Mouse (Mus musculus): ENCODE data around the gene Ip6k2. TPM values are rescaled to one million over a fixed set of nuclear protein-coding genes. Genes with fewer than 3 reads are reported as not detected.

Gene Ip6k2
- polyA plus RNA-seq, 1 experiment from 2014 or later, result 170 TPM

DNA sequence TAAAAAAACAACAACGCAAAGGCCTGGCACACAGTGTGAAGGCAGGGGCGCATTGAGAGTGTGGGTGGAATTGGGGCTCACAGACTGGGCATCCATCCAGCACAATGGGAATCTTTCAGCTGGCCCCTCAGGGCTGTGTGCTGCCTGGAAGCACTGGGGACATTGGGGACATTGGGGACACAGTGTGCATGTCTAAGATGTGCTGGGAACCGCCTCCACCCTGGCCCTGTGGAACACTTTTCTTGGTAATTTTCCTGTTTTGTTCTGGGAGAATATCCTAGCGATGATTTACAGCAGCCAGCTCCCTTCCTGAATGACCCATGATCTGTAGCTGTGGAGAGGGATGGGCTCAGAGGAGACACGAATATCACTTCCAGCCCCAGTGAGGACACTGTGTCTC is 29.2 kb upstream of the Ip6k2 start:
- Histone ChIP-seq H3K9ac (no peak overlapping the region), H3K27me3 (replicated peaks) (no peaks in the 10 kb centered on the region), H3K27ac (no peak overlapping the region), H3K4me2 (replicated peaks) (no peak overlapping the region), H3K9me3 (no peaks in the 10 kb centered on the region), H3K4me1 (no peaks in the 10 kb centered on the region), H3K36me3 (no peaks in the 10 kb centered on the region), H3K4me3 (no peak overlapping the region)
- 92% methylated on average over 5 of the region's 5 CpGs for WGBS
- ATAC-seq (ENCODE audit: low FRiP score, low read depth), result no peak

DNA sequence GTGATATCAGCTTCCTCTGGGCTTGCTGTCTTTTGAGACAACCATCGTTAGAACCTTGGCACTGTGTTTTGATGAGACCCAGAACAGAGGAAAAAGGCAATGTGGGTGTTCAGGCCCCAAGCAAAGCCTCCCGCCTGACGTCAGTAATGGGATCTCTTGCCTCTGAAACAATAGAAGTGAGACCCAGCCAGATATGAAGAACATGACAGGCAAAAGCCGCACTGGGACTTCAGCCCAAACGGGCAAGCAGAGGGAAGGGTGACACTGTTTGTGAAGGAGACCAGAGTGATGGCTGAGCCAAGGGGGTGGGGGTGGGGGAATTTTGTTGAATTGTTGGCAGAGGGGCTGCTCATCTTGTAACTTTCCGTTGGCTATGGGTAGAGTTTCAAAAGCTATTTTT is 26.2 kb upstream of the Ip6k2 start:
- Histone ChIP-seq H3K36me3 (no peaks in the 10 kb centered on the region), H3K9ac (no peak overlapping the region), H3K27ac (no peak overlapping the region), H3K4me3 (no peak overlapping the region), H3K4me1 (no peaks in the 10 kb centered on the region), H3K4me2 (replicated peaks) (no peak overlapping the region), H3K27me3 (replicated peaks) (no peaks in the 10 kb centered on the region), H3K9me3 (no peaks in the 10 kb centered on the region)
- 73% methylated on average over 6 of the region's 6 CpGs for WGBS
- no peak for ATAC-seq (ENCODE audit: low FRiP score, low read depth)

GRCm38 (mm10) chr9:108759121-108759520 is 24.5 kb upstream of the Ip6k2 start:
- ATAC-seq (ENCODE audit: low FRiP score, low read depth), result no peak
- Histone ChIP-seq H3K4me1 (no peaks in the 10 kb centered on the region), H3K27ac (no peak overlapping the region), H3K4me3 (no peak overlapping the region), H3K9ac (no peak overlapping the region), H3K4me2 (replicated peaks) (no peak overlapping the region), H3K36me3 (no peaks in the 10 kb centered on the region), H3K9me3 (no peaks in the 10 kb centered on the region), H3K27me3 (replicated peaks) (no peaks in the 10 kb centered on the region)
- 96% methylated on average over 20 of the region's 20 CpGs for WGBS

GRCm38 (mm10) chr9:108759805-108760204 is 23.8 kb upstream of the Ip6k2 start:
- H3K4me1 ChIP-seq, result no peaks in the 10 kb centered on the region
- no peaks in the 10 kb centered on the region for H3K27me3 ChIP-seq (replicated peaks)
- H3K4me2 ChIP-seq (replicated peaks), result no peak overlapping the region
- no peak overlapping the region for H3K9ac ChIP-seq
- H3K4me3 ChIP-seq, result no peak overlapping the region
- H3K36me3 ChIP-seq, result no peaks in the 10 kb centered on the region
- no peak overlapping the region for H3K27ac ChIP-seq
- no peak for ATAC-seq (ENCODE audit: low FRiP score, low read depth)
- no peaks in the 10 kb centered on the region for H3K9me3 ChIP-seq
- 68% methylated on average over 2 of the region's 2 CpGs for WGBS

GRCm38 (mm10) chr9:108761561-108761960 is 22.0 kb upstream of the Ip6k2 start:
- Histone ChIP-seq H3K9ac (no peak overlapping the region), H3K27me3 (replicated peaks) (no peaks in the 10 kb centered on the region), H3K27ac (no peak overlapping the region), H3K36me3 (no peaks in the 10 kb centered on the region), H3K9me3 (no peaks in the 10 kb centered on the region), H3K4me1 (no peaks in the 10 kb centered on the region), H3K4me2 (replicated peaks) (no peak overlapping the region), H3K4me3 (no peak overlapping the region)
- ATAC-seq (ENCODE audit: low FRiP score, low read depth), result no peak

GRCm38 (mm10) chr9:108764971-108765370 is 18.6 kb upstream of the Ip6k2 start:
- no peak overlapping the region for H3K4me2 ChIP-seq (replicated peaks)
- no peaks in the 10 kb centered on the region for H3K27me3 ChIP-seq (replicated peaks)
- no peaks in the 10 kb centered on the region for H3K36me3 ChIP-seq
- no peak overlapping the region for H3K9ac ChIP-seq
- no peaks in the 10 kb centered on the region for H3K9me3 ChIP-seq
- ATAC-seq (ENCODE audit: low FRiP score, low read depth), result no peak
- 78% methylated on average over 10 of the region's 10 CpGs for WGBS
- H3K27ac ChIP-seq, result no peak overlapping the region
- no peak overlapping the region for H3K4me3 ChIP-seq
- no peaks in the 10 kb centered on the region for H3K4me1 ChIP-seq

DNA sequence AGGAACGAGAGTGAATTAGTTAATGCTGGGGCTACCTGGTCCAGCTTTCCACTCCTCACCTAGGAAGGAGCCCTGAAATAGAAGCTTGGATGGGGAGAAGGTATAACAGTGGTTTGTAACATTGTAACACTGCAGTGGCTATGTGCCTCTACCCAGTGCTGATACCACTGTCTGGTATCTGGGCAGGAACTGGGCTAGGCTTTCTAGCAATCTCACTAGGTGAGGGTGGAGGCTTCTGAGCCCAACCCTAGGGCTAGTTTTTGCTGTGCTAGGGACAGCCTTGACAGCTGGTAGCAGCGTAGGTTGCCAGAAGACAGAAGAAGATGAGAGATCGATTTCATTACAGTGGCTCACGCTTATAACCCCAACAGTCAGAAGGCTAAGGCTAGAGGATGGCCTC is 7.0 kb upstream of the Ip6k2 start:
- H3K27me3 ChIP-seq (replicated peaks), result 0 out of 2 replicates have a peak, but pooled peaks cover 2% of the 10 kb centered on the region
- ATAC-seq (ENCODE audit: low FRiP score, low read depth), result no peak
- no peak overlapping the region for H3K9ac ChIP-seq
- no peaks in the 10 kb centered on the region for H3K36me3 ChIP-seq
- H3K27ac ChIP-seq, result no peak overlapping the region
- H3K4me1 ChIP-seq, result no peaks in the 10 kb centered on the region
- H3K4me3 ChIP-seq, result no peak overlapping the region
- WGBS, result 87% methylated on average over 4 of the region's 4 CpGs
- no peaks in the 10 kb centered on the region for H3K9me3 ChIP-seq
- no peak overlapping the region for H3K4me2 ChIP-seq (replicated peaks)

DNA sequence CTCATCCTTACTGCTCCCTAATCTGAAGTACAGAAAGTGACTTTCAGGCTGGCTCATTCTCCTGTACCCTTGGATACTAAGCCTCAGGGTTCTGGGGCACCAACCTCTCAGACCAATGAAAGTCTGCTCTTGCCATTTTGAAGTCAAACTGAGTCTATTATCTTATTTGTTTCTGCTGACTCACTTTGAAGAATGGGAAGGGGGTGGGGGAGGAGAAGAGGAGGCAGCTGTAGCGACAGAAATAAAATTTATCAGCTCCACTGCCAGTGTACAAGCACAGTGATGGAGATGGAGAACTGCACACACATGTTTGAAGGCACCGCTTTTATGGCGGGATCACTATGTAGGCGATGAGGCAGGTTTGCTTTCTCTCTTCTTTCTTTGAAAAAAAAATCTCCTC is 6.3 kb upstream of the Ip6k2 start:
- Histone ChIP-seq H3K9ac (no peak overlapping the region), H3K36me3 (no peaks in the 10 kb centered on the region), H3K4me2 (replicated peaks) (no peak overlapping the region), H3K4me3 (no peak overlapping the region), H3K27ac (no peak overlapping the region), H3K27me3 (replicated peaks) (0 out of 2 replicates have a peak, but pooled peaks cover 2% of the 10 kb centered on the region), H3K4me1 (no peaks in the 10 kb centered on the region; the same call in 1 of the 2 replicates), H3K9me3 (no peaks in the 10 kb centered on the region)
- WGBS, result 77% methylated on average over 4 of the region's 4 CpGs
- ATAC-seq (ENCODE audit: low FRiP score, low read depth), result no peak

DNA sequence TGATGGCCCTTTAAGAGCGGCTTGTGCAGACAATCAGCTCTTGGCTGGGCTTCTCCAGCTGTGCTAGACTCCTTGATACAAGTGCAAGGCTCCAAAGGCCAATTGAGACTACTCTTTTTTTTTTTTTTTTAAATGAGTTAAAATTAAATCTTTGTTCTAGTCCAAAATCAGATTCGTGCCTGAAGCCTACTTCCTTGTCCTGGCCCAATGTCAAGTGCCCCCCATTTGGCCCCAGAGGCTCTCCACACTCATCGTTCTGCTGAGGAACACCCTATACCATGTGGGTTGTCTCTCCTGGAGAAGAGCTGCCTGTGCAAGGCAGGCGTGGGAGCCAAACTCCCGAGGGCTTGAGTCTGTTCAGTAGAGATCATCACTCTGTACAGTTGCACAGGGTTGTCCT is 2.6 kb upstream of the Ip6k2 start:
- no peak overlapping the region for H3K4me2 ChIP-seq (replicated peaks)
- WGBS, result 62% methylated on average over 5 of the region's 5 CpGs

GRCm38 (mm10) chr9:108781891-108782290 is 1.7 kb upstream of the Ip6k2 start:
- Histone ChIP-seq H3K36me3 (no peaks in the 10 kb centered on the region), H3K4me2 (replicated peaks) (no peak overlapping the region), H3K4me1 (peaks cover 24% of the 10 kb centered on the region), H3K27me3 (replicated peaks) (no peaks in the 10 kb centered on the region), H3K4me3 (no peak overlapping the region), H3K9me3 (no peaks in the 10 kb centered on the region), H3K9ac (no peak overlapping the region), H3K27ac (no peak overlapping the region)
- WGBS, result 57% methylated on average over 4 of the region's 4 CpGs
- ATAC-seq (ENCODE audit: low FRiP score, low read depth), result no peak

More for the DNA sequence above, 2.6 kb upstream of the Ip6k2 start:
- Histone ChIP-seq H3K9me3 (no peaks in the 10 kb centered on the region), H3K9ac (no peak overlapping the region), H3K4me1 (peaks cover 16% of the 10 kb centered on the region), H3K27me3 (replicated peaks) (no peaks in the 10 kb centered on the region), H3K36me3 (no peaks in the 10 kb centered on the region), H3K4me3 (no peak overlapping the region), H3K27ac (no peak overlapping the region)
- ATAC-seq (ENCODE audit: low FRiP score, low read depth), result no peak

DNA sequence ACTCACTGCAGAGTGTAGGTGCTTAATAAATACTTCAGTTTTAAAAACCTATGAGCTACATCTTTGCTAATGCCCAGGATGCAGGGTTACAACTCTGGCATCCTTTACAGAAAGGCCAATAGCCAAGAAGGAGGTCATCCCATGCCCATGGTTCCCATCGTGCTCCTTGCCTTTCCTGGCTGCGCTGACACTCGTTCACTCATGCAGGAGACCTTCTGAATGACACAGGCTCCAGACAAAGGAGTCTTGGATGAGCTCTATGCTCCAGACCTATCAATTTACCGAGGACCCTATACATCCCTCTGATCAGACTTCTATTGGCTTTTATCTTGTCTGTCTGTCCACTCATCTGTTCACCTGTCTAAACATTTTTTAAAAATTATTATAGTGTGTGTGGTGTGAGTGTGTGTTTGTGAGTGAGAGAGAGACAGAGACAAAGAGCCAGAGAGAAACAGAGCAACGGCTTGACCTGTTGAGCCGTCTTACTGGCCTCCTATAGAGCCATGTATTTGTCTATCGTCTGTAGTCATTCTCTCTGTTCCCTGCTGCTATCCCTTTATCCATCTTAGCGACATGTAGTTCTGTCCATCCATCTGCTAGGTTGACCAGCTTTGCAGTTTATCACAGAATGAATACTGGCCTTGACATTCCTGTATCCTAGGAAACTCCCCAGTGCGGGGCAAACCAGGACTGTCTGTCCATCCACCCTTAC is 604 bp upstream of the Ip6k2 start:
- peak; percentile 4 for ATAC-seq (ENCODE audit: low FRiP score, low read depth)
- H3K27ac ChIP-seq, result peak overlapping the region; percentile 91
- no peaks in the 10 kb centered on the region for H3K27me3 ChIP-seq (replicated peaks)
- peak overlapping the region; percentile 84 for H3K4me3 ChIP-seq
- no peaks in the 10 kb centered on the region for H3K36me3 ChIP-seq
- peak overlapping the region; percentile 96; the same call in 1 of the 2 replicates for H3K9ac ChIP-seq
- WGBS, result 15% methylated on average over 9 of the region's 9 CpGs
- H3K4me1 ChIP-seq, result peaks cover 35% of the 10 kb centered on the region
- no peaks in the 10 kb centered on the region for H3K9me3 ChIP-seq
- peak overlapping the region; percentile 78 for H3K4me2 ChIP-seq (replicated peaks)

GRCm38 (mm10) chr9:108785416-108785815 is 1.8 kb downstream of the Ip6k2 start:
- Histone ChIP-seq H3K27ac (peak overlapping the region; percentile 4; the same call in 1 of the 2 replicates), H3K9ac (peak overlapping the region; percentile 96), H3K4me2 (replicated peaks) (peak overlapping the region; percentile 78), H3K27me3 (replicated peaks) (no peaks in the 10 kb centered on the region), H3K36me3 (no peaks in the 10 kb centered on the region), H3K4me1 (peaks cover 52% of the 10 kb centered on the region), H3K9me3 (no peaks in the 10 kb centered on the region), H3K4me3 (peak overlapping the region; percentile 84)
- ATAC-seq (ENCODE audit: low FRiP score, low read depth), result no peak

DNA sequence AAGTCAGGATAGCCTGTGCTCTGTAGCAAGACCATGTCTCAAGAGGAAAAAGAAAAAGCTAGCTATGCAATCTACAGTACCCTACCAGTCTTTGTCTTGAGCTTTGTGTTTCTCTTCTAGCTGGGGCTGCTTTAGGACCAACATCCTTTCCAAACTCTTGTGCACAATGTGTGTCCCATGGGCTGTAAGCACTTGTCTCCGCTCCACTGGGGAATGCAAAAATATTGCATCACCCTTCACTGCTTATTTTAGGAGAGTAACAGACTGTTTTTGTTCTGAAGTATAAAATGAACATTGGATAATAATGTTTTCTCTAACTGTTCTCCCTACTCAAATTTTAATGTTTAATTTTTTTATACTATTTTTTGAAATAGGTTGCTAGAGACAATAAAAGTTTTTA is 2.9 kb downstream of the Ip6k2 start:
- no peak overlapping the region for H3K9ac ChIP-seq
- H3K4me1 ChIP-seq, result peaks cover 61% of the 10 kb centered on the region

More for the DNA sequence above, 2.9 kb downstream of the Ip6k2 start:
- H3K27me3 ChIP-seq (replicated peaks), result no peaks in the 10 kb centered on the region
- H3K27ac ChIP-seq, result no peak overlapping the region
- H3K4me3 ChIP-seq, result no peak overlapping the region
- peak overlapping the region; percentile 78 for H3K4me2 ChIP-seq (replicated peaks)
- no peaks in the 10 kb centered on the region for H3K36me3 ChIP-seq
- no peaks in the 10 kb centered on the region for H3K9me3 ChIP-seq
- no peak for ATAC-seq (ENCODE audit: low FRiP score, low read depth)
- 95% methylated on average over 1 of the region's 1 CpGs for WGBS
